Mouse (Mus musculus): ENCODE measurements at regions not wholly inside any gene's neighbourhood (a gene's known extent, or its start where the extent isn't known, plus 50 kb on each side); places are given as distances from the start of the nearest gene placed in this dataset.

GRCm38 (mm10) chr7:129983601-129984120 is 392.0 kb downstream of the Wdr11 start:
- no peak for DNase-seq (ENCODE audit: low spot score in 2 of 2)

GRCm38 (mm10) chr7:129984367-129984766 is 392.7 kb downstream of the Wdr11 start:
- DNase-seq (ENCODE audit: low spot score in 2 of 2) = no peak

GRCm38 (mm10) chr7:129987119-129987665 is 395.5 kb downstream of the Wdr11 start:
- DNase-seq (ENCODE audit: low spot score in 2 of 2) = no peak

GRCm38 (mm10) chr7:129987713-129988112 is 396.1 kb downstream of the Wdr11 start:
- DNase-seq (ENCODE audit: low spot score in 2 of 2) = no peak

GRCm38 (mm10) chr7:129993446-129994223 is 402.0 kb downstream of the Wdr11 start:
- DNase-seq (ENCODE audit: low spot score in 2 of 2) = no peak

- DNase-seq (ENCODE audit: low spot score in 2 of 2) = no peak
Measured at GRCm38 (mm10) chr7:129995529-129995928, 403.9 kb downstream of the Wdr11 start.

- DNase-seq (ENCODE audit: low spot score in 2 of 2) = no peak
Measured at GRCm38 (mm10) chr7:130001064-130001463, 409.4 kb downstream of the Wdr11 start.

- DNase-seq (ENCODE audit: low spot score in 2 of 2) = no peak
Measured at GRCm38 (mm10) chr7:130002002-130002401, 410.3 kb downstream of the Wdr11 start.

GRCm38 (mm10) chr7:130005406-130005805 is 413.7 kb downstream of the Wdr11 start:
- DNase-seq (ENCODE audit: low spot score in 2 of 2) = no peak

- DNase-seq (ENCODE audit: low spot score in 2 of 2) = no peak
Measured at GRCm38 (mm10) chr7:130007993-130008583, 416.4 kb downstream of the Wdr11 start.

GRCm38 (mm10) chr7:130008591-130009418 is 417.1 kb downstream of the Wdr11 start:
- no peak for DNase-seq (ENCODE audit: low spot score in 2 of 2)

- no peak for DNase-seq (ENCODE audit: low spot score in 2 of 2)
Measured at GRCm38 (mm10) chr7:130012067-130012466, 420.4 kb downstream of the Wdr11 start.

GRCm38 (mm10) chr7:130013109-130013508 is 421.4 kb downstream of the Wdr11 start:
- DNase-seq (ENCODE audit: low spot score in 2 of 2) = no peak

GRCm38 (mm10) chr7:130014609-130015008 is 422.9 kb downstream of the Wdr11 start:
- DNase-seq (ENCODE audit: low spot score in 2 of 2) = no peak

GRCm38 (mm10) chr7:130015375-130016014 is 423.8 kb downstream of the Wdr11 start:
- no peak for DNase-seq (ENCODE audit: low spot score in 2 of 2)

- no peak for DNase-seq (ENCODE audit: low spot score in 2 of 2)
Measured at GRCm38 (mm10) chr7:130016015-130016874, 424.6 kb downstream of the Wdr11 start.

GRCm38 (mm10) chr7:130018891-130019290 is 427.2 kb downstream of the Wdr11 start:
- DNase-seq (ENCODE audit: low spot score in 2 of 2) = no peak

GRCm38 (mm10) chr7:130028945-130029344 is 437.3 kb downstream of the Wdr11 start:
- DNase-seq (ENCODE audit: low spot score in 2 of 2) = no peak

- no peak for DNase-seq (ENCODE audit: low spot score in 2 of 2)
Measured at GRCm38 (mm10) chr7:130030711-130031110, 439.0 kb downstream of the Wdr11 start.

GRCm38 (mm10) chr7:130036235-130036634 is 444.6 kb downstream of the Wdr11 start:
- no peak for DNase-seq (ENCODE audit: low spot score in 2 of 2)

Data from spleen, postnatal 10 days (tissue).